Mouse (Mus musculus): ENCODE results near the gene Rad50. TPM values are rescaled to one million over a fixed set of nuclear protein-coding genes. Genes with fewer than 3 reads are reported as not detected.
A peak's percentile ranks its signal among the peaks of the same experiment; 100 is the strongest.

The Rad50 gene
- polyA plus RNA-seq, 1 experiment from 2014 or later, result 28.1 TPM

DNA sequence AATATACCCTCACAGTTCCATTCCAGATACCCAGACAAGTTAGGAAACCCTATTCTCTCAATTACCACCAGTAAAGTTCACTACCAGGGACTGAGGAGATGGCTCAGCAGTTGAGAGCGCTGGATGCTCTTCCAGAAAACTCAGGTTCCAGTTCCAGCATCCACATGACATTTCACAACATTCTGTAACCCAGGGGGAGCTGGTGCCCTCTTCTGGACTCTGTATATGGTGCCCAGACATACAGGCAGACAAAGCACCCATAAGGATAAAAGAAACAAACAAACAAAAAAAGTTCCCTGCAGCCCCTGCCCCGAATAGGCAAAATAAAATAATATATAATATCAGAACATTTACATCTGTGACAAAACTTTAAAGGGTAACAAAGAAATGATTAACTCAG is 27.3 kb upstream of the Rad50 start:
- Histone ChIP-seq H3K4me3 (no peak overlapping the region), H3K36me3 (no peaks in the 10 kb centered on the region), H3K27ac (no peak overlapping the region), H3K27me3 (ENCODE audit: low read depth, poor library complexity, severe bottlenecking) (no peaks in the 10 kb centered on the region), H3K4me1 (peaks cover 3% of the 10 kb centered on the region; the same call in 1 of the 2 replicates), H3K9me3 (replicated peaks) (no peaks in the 10 kb centered on the region)
- no peak for DNase-seq (ENCODE audit: low spot score)
- 86% methylated on average over 2 of the region's 2 CpGs for WGBS

DNA sequence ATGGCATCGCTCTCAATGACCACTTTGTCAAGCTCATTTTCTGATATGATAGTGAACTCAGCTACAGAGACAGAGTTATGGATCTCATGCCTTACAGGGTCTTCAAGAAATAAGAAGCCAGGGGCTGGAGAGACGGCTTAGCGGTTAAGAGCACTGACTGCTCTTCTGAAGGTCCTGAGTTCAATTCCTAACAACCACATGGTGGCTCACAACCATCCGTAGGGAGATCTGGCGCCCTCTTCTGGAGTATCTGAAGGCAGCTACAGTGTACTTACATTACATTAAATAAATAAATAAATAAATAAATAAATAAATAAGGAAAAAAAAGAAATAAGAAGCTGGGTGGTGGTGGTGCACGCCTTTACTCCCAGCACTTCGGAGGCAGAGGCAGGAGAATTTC is 26.7 kb upstream of the Rad50 start:
- H3K4me3 ChIP-seq, result no peak overlapping the region
- no peak for DNase-seq (ENCODE audit: low spot score)
- no peaks in the 10 kb centered on the region for H3K27me3 ChIP-seq (ENCODE audit: low read depth, poor library complexity, severe bottlenecking)
- no peaks in the 10 kb centered on the region for H3K36me3 ChIP-seq
- WGBS, result 88% methylated on average over 7 of the region's 7 CpGs
- no peak overlapping the region for H3K27ac ChIP-seq
- peaks cover 3% of the 10 kb centered on the region; the same call in 1 of the 2 replicates for H3K4me1 ChIP-seq
- no peaks in the 10 kb centered on the region for H3K9me3 ChIP-seq (replicated peaks)

DNA sequence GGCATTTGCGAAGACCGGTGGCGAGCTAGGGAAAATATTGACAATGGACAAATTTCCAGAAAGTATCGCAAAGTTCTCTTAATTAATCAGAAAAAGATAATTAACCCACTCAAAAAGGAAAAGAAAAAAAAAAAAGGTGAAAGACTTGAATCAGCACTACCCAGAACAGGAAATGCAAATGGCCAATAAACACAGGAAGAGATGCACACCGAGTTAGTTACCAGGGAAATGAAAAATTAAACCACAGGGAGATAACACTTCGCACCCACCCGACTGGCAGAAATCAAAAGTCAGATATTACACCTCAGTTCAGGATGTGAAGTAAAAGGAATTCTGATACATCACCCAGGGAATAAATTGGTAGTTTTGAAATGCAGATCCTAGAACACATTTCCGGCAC is 25.1 kb upstream of the Rad50 start:
- Histone ChIP-seq H3K4me1 (peaks cover 3% of the 10 kb centered on the region; the same call in 1 of the 2 replicates), H3K4me3 (no peak overlapping the region), H3K36me3 (no peaks in the 10 kb centered on the region), H3K27ac (no peak overlapping the region), H3K9me3 (replicated peaks) (no peaks in the 10 kb centered on the region), H3K27me3 (ENCODE audit: low read depth, poor library complexity, severe bottlenecking) (no peaks in the 10 kb centered on the region)
- 96% methylated on average over 8 of the region's 8 CpGs for WGBS
- no peak for DNase-seq (ENCODE audit: low spot score)

DNA sequence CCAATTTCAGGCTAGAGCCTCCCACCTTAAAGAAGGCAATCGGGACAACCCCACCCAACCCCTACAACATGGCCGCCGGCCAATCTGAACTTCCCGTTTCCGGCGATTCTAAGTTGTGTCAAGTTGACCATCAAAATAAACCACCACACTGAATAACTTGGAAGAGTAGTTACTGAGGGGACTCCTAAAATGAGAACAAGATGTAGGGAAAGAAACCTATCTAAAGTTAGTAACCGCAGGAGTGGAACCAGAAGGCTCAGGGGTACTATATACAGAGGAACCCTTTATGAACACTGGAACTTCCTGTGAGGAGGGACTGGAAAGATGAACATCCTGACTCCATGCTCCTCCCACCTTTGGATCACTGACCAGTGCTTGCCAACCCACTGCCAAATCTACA is 24.3 kb upstream of the Rad50 start:
- WGBS, result 95% methylated on average over 7 of the region's 7 CpGs
- no peaks in the 10 kb centered on the region for H3K9me3 ChIP-seq (replicated peaks)
- no peak overlapping the region for H3K4me3 ChIP-seq
- DNase-seq (ENCODE audit: low spot score), result no peak
- no peaks in the 10 kb centered on the region for H3K36me3 ChIP-seq
- no peaks in the 10 kb centered on the region for H3K27me3 ChIP-seq (ENCODE audit: low read depth, poor library complexity, severe bottlenecking)
- H3K27ac ChIP-seq, result no peak overlapping the region
- peaks cover 3% of the 10 kb centered on the region; the same call in 1 of the 2 replicates for H3K4me1 ChIP-seq

DNA sequence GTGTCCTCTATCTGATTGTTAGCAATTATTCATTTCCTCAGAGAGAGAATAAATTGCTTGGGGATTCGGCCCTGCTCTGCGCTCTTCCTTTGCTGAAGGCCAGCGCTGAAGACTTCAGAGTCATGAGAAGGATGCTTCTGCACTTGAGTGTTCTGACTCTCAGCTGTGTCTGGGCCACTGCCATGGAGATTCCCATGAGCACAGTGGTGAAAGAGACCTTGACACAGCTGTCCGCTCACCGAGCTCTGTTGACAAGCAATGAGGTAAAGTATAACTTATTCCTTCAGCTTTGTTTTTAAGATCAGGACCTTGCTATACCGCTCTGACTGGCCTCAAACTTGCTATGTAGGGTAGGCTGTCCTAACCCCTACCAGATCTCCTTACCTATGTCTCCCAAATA is 13.6 kb upstream of the Rad50 start, which contains the start of gene Il5:
Gene Il5, plus strand, starts transcription at position 80 of the 400 bp plus-strand sequence.
- Histone ChIP-seq H3K27ac (no peak within 1 kb of the TSS), H3K9me3 (replicated peaks) (no peaks in the 10 kb centered on the region), H3K4me3 (no peak within 1 kb of the TSS), H3K36me3 (no peaks in the 10 kb centered on the region), H3K4me1 (no peaks in the 10 kb centered on the region), H3K27me3 (ENCODE audit: low read depth, poor library complexity, severe bottlenecking) (no peaks in the 10 kb centered on the region)
- no peak for DNase-seq (ENCODE audit: low spot score)
- WGBS, result 91% methylated on average over 6 of the region's 6 CpGs

DNA sequence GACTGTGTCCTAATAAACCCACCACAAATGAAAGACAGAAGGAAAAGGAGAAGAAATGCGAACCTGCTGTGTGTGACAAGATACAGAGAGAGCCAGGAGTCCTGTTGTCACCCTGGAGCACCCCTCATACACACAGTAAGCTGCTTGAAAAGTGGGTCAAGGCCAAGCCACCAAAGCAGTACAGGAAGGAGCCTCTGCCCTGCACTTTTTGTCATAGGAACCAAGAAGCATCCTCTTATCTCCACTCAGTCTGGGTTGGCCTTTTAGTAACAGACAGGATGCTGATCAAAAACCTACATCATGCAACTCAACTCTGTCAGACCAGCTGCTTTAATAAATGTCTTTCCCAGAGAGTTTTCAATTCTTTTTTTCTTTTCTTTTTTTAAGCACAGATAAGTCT is 12.6 kb upstream of the Rad50 start:
- no peaks in the 10 kb centered on the region for H3K36me3 ChIP-seq
- no peak overlapping the region for H3K27ac ChIP-seq
- DNase-seq (ENCODE audit: low spot score), result no peak
- 77% methylated on average over 1 of the region's 1 CpGs for WGBS
- H3K4me1 ChIP-seq, result no peaks in the 10 kb centered on the region
- no peak overlapping the region for H3K4me3 ChIP-seq
- H3K27me3 ChIP-seq (ENCODE audit: low read depth, poor library complexity, severe bottlenecking), result no peaks in the 10 kb centered on the region
- H3K9me3 ChIP-seq (replicated peaks), result no peaks in the 10 kb centered on the region

DNA sequence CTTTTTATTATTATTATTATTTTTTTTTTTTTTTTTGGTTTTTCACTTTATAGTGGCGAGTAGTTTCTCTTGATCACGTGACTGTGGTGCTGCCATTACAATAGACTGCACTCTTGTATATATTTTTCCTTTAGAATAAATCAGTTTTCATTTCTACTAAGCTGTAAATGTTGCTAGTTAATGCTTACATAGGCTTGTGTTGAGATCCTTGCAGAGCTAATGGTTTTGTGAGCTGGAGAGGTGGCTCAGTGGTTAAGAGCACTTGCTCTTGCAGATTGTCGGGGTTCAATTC is 545 bp upstream of the Rad50 start:
- Histone ChIP-seq H3K4me3 (peak overlapping the region; percentile 76), H3K36me3 (peaks cover 10% of the 10 kb centered on the region; the same call in 1 of the 2 replicates), H3K27ac (no peak overlapping the region), H3K27me3 (ENCODE audit: low read depth, poor library complexity, severe bottlenecking) (no peaks in the 10 kb centered on the region), H3K9me3 (replicated peaks) (no peaks in the 10 kb centered on the region), H3K4me1 (peaks cover 16% of the 10 kb centered on the region)
- DNase-seq (ENCODE audit: low spot score), result no peak
- WGBS, result 86% methylated on average over 3 of the region's 3 CpGs

DNA sequence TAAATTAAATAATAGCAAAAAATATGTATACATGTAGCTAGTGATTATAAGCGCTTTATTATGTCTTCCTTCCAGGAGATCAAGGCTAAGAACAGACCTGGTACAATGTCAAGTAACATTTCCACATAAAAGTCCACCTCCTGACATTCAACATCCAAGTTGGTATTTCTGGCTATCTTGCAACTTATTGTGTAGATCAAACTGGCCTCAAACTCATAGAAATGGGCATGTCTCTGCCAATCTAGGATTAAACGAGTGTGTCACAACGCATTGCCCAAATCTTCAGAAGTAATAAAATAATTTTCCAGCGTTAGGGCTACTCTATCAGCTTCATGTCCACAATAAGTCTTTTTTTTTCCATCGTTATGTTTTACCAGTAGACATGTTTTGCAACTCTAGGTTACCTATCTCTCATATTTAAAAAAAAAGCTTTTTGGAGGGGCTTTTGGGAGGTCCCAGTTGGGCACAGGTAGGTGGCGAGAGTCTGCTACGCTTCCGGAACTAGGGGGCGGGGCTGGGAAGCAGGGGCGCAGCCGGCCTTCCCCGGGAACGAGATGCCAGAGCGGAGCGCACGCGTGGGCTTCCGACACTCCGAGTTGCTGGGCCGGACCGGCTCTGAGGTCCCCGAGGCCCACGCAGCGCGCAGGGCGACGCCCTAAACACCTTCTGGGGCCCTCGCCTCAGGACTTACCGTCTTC is 734 bp downstream of the Rad50 start:
- Histone ChIP-seq H3K27me3 (ENCODE audit: low read depth, poor library complexity, severe bottlenecking) (no peaks in the 10 kb centered on the region), H3K9me3 (replicated peaks) (no peaks in the 10 kb centered on the region), H3K4me3 (peak overlapping the region; percentile 76), H3K4me1 (peaks cover 16% of the 10 kb centered on the region), H3K27ac (peak overlapping the region; percentile 95), H3K36me3 (peaks cover 20% of the 10 kb centered on the region)
- WGBS, result 8% methylated on average over 29 of the region's 29 CpGs
- peak; percentile 68 for DNase-seq (ENCODE audit: low spot score)

DNA sequence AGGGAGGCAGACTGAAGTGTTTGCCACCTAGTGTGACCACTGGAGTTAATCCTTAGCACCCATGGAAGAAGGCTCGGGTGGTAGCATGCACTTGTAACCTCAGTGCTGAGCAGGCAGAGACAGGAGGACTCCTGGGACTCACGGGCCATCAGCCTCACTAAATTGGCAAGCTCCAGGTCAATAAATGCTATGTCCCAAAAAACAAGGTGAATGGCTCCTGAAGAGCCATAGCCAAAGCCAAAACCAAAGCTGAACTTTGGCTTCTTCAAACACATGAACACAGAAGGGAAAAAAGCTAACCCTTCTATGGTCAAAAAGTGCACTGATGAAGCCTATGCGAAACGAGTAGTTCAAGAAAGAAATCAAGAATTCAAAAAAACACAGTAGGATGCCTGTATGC is 7.8 kb downstream of the Rad50 start:
- no peaks in the 10 kb centered on the region for H3K4me1 ChIP-seq
- no peaks in the 10 kb centered on the region for H3K9me3 ChIP-seq (replicated peaks)
- H3K27ac ChIP-seq, result no peak overlapping the region
- no peaks in the 10 kb centered on the region for H3K27me3 ChIP-seq (ENCODE audit: low read depth, poor library complexity, severe bottlenecking)
- 88% methylated on average over 4 of the region's 4 CpGs for WGBS
- no peak for DNase-seq (ENCODE audit: low spot score)
- peaks cover 86% of the 10 kb centered on the region for H3K36me3 ChIP-seq
- no peak overlapping the region for H3K4me3 ChIP-seq

DNA sequence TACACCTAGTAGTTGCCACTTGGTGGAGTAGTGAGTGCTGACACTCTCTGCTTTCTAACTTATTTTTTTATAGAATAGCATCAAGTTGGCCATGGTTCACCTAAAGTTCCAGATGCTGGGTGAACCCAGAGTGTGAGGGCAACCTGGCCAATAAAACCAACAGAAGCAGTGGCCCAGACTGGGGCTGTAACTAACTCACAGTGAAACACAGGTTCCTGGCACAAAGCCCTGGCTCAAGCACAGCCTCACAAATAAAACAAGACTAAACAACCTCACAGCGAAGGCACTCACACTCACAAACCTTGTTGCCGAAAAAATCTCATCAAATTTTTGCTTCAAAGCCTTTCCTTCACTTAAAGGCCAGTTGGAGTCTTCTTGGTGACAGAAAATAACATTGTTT is 8.6 kb downstream of the Rad50 start:
- WGBS, result 89% methylated on average over 2 of the region's 2 CpGs
- H3K4me1 ChIP-seq, result no peaks in the 10 kb centered on the region
- H3K36me3 ChIP-seq, result peaks cover 90% of the 10 kb centered on the region
- H3K9me3 ChIP-seq (replicated peaks), result no peaks in the 10 kb centered on the region
- no peak overlapping the region for H3K27ac ChIP-seq
- no peak overlapping the region for H3K4me3 ChIP-seq
- no peak for DNase-seq (ENCODE audit: low spot score)
- H3K27me3 ChIP-seq (ENCODE audit: low read depth, poor library complexity, severe bottlenecking), result no peaks in the 10 kb centered on the region

DNA sequence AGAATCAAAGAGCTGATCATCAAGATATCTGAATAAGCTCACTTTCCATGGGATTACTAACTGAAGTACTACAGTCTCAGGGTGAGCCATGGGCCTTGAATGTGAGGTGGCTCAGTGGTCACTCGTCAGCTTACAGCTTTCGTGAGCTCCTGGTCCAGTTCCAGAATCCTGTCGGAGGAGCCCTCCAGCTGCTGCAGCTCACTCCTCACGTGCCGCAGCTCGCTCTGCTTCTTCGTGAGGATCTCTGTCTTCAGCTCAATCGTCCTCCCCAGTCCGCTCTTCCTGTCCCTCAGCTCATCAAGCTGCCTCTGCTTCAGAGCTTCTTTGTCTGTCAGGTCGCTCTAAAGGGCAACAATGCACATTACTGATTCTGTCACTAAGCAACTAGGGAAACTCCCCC is 15.1 kb downstream of the Rad50 start:
- no peaks in the 10 kb centered on the region for H3K9me3 ChIP-seq (replicated peaks)
- H3K4me1 ChIP-seq, result no peaks in the 10 kb centered on the region
- H3K36me3 ChIP-seq, result peaks cover 65% of the 10 kb centered on the region
- H3K27me3 ChIP-seq (ENCODE audit: low read depth, poor library complexity, severe bottlenecking), result no peaks in the 10 kb centered on the region
- 88% methylated on average over 10 of the region's 10 CpGs for WGBS
- H3K27ac ChIP-seq, result no peak overlapping the region
- DNase-seq (ENCODE audit: low spot score), result no peak
- no peak overlapping the region for H3K4me3 ChIP-seq

DNA sequence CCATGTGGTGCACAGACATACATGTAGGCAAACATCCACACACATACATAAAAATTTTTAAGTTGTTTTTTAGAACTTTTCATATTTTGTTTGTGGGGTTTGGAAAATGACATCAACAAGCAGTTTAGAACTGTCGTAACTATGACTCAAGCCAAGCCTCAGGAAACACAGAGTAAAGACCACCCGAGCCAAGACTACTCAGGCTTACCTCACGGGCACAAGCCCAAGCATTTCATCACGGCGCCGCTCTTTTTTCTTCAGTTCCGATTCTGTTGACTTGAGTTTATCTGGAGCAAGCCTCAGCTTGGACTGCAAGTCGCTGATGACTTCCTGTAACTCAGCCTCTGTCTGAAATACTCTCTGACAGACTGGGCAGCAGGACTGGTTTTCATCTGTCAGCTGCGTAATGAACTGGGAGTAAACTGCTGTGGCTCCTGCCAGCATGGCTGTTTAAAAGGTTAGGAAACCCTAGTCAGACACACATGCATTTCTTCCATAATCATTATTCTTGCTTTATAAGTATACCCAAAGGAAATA is 24.1 kb downstream of the Rad50 start:
- Histone ChIP-seq H3K27ac (no peak overlapping the region), H3K9me3 (replicated peaks) (no peaks in the 10 kb centered on the region), H3K4me3 (no peak overlapping the region), H3K27me3 (ENCODE audit: low read depth, poor library complexity, severe bottlenecking) (no peaks in the 10 kb centered on the region), H3K36me3 (peaks cover 76% of the 10 kb centered on the region), H3K4me1 (no peaks in the 10 kb centered on the region)
- no peak for DNase-seq (ENCODE audit: low spot score)
- WGBS, result 91% methylated on average over 9 of the region's 9 CpGs

DNA sequence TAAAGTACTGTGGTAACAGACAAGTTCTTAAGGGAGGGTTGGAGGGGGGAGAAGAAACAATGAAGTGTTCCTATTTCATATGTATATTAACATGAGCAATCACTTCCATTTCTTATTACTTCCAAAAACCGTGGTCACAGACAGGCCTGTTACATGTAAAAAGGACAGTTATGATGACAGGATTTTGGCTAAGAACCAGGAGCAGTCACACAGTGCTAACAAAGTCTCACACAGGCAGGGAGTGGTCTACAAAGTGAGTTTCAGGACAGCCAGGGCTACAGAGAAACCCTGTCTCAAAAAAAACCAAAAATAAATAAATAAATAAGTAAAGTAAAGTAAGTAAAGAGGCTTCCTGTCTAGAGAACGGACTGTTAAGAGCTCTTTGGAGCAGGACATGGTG is 24.9 kb downstream of the Rad50 start:
- no peak for DNase-seq (ENCODE audit: low spot score)
- WGBS, result 89% methylated on average over 2 of the region's 2 CpGs
- no peaks in the 10 kb centered on the region for H3K9me3 ChIP-seq (replicated peaks)
- no peaks in the 10 kb centered on the region for H3K27me3 ChIP-seq (ENCODE audit: low read depth, poor library complexity, severe bottlenecking)
- H3K4me3 ChIP-seq, result no peak overlapping the region
- no peaks in the 10 kb centered on the region for H3K4me1 ChIP-seq
- no peak overlapping the region for H3K27ac ChIP-seq
- H3K36me3 ChIP-seq, result peaks cover 77% of the 10 kb centered on the region

DNA sequence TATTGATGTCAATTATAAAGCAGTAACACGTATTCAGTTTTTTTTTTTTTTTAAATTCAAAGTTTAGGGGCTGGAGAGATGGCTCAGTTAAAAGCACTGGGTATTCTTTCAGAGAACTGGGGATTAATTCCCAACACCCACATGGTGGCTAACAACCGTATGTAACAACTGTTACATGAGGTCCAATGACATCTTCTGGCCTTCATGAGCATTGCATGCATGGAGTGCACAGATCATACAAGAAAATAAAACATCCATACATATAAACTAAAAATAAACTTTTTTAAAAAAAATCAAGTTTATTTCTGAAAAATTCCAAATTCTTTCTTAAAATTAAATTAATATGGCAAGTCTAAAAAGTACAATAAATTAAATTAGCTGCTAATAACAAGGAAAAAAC is 25.4 kb downstream of the Rad50 start:
- no peaks in the 10 kb centered on the region for H3K4me1 ChIP-seq
- no peak for DNase-seq (ENCODE audit: low spot score)
- H3K36me3 ChIP-seq, result peaks cover 77% of the 10 kb centered on the region
- 95% methylated on average over 2 of the region's 2 CpGs for WGBS
- no peak overlapping the region for H3K4me3 ChIP-seq
- no peaks in the 10 kb centered on the region for H3K9me3 ChIP-seq (replicated peaks)
- H3K27me3 ChIP-seq (ENCODE audit: low read depth, poor library complexity, severe bottlenecking), result no peaks in the 10 kb centered on the region
- H3K27ac ChIP-seq, result no peak overlapping the region

Measured in limb, embryonic 10.5 days (tissue).